Mouse (Mus musculus) embryo, embryonic 11 days (tissue): ENCODE results near the gene Atp2b2.
A peak's percentile ranks its signal among the peaks of the same experiment; 100 is the strongest.

Experiments
- DNase-seq: peaks from one replicate; pipeline ENCODE4 v3.0.0-alpha.2; 2015

Gene Atp2b2

DNA sequence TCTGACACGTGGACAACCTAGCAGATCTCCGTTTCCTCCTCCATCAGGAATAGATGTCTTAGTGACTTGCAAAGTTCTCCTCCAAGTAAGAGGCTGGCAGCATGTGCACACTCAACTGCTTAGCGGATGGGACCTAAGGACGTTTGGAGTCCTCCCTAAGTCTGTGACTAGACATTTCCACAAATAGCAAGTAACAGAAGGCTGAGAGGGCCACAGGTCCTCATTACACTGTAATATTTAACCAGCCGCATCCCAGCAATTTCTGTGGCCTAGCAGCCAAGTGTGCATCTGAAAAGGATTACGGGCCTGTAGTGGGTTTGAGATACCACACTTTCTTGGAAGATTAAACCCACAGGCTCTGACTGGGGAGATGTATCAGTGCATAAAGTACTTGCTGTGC lies 30.4 kb downstream of the Atp2b2 start:
- no peak for DNase-seq

DNA sequence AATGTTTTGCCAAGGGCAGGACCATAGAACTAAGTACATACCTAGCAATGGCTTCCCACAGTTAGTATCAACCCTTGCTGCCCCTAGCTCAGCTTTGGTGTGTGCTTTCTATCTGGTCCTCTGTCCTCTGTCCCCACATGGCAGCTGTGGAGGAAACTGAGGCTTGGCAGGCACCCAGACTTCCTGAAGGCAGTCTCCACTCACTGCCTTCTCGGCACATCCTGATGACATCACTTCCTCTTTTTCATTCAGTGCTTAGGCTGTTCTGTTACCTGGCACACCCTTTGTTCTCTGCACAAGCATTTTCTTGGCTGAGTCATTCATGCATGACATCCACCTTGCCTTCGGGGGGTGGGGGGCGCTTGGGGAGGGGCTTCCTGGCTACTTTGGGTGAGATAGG lies 38.6 kb downstream of the Atp2b2 start:
- DNase-seq, result no peak

DNA sequence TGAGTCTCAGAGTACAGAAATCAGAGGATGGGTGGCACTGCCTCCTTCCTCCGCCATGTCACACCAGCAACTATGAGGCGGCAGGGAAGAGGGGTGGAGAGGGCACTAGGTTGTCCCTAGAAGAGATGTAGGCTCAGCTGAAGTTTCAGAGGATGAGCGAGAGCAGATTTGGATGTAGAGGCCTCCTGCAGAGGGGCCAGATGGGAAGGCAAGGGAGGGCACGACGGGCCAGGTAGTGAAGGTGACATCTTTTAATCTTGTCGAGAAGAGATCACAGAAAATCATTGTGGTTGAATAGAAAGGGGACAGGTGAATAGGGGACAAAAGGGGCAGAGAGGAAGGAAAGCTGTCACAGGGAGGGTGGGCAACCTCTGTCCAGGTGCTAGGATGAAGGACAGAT lies 41.5 kb downstream of the Atp2b2 start:
- no peak for DNase-seq

GRCm38 (mm10) chr6:114000304-114000703 lies 42.1 kb downstream of the Atp2b2 start:
- DNase-seq, result no peak

DNA sequence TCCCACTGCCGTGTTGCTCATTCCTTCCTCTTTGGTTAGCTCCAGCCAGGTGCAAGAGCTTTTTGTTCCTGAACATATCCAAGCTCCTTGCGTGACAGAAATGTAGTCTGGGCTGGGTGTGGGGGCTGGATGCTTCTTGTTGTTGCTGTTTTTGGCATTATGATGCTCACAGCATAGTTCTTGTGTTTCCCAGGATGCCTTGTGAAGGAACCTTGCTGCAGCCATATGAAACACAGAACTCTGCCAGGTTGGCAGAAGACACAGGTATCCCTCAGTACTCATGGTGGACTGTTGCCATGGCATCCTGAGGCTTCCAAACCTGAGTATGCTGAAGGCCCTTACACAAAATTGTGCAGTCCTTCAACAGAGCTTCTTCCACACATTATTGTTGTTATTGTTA lies 44.0 kb downstream of the Atp2b2 start:
- no peak for DNase-seq

DNA sequence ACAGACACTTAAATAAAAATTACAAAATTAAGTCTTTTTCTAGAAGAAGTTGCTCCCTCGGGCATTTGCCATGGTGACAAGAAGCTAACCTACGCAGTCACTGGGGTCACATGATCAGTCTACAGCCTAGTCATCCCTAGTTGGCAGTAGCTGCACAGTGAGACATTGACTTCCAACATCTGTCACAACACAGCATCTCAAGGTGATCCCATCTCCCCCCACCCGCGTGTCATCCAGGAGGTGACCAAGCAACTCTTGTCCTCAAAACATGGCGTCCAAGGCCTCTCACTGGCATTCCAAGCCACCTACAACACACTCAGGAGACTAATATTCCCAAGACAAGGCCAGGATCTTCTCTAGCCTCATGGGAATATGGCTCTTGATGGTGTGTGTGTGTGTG lies 48.2 kb downstream of the Atp2b2 start:
- DNase-seq, result no peak

DNA sequence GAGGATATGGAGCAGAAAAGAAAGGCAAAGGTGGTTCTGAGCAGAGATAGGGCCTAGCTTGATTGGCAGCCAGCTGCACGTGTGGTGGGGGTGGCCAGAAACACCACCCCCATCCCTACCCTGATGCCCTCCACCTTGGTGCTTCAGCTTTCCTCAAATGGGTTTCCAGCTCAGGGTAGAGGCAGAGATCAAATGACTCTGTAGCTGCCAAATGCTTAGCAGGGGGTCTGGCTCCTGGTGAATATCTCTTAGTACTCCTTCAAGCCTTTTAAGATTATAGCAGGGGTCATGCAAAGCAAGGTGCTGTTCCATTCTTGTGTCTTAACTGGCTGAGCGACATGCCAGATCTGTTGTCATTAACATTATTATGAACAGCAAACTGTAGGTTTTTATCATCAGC lies 50.3 kb downstream of the Atp2b2 start:
- DNase-seq, result no peak

- no peak for DNase-seq
These were observed 50.9 kb downstream of the Atp2b2 start for GRCm38 (mm10) chr6:113991482-113991881.

DNA sequence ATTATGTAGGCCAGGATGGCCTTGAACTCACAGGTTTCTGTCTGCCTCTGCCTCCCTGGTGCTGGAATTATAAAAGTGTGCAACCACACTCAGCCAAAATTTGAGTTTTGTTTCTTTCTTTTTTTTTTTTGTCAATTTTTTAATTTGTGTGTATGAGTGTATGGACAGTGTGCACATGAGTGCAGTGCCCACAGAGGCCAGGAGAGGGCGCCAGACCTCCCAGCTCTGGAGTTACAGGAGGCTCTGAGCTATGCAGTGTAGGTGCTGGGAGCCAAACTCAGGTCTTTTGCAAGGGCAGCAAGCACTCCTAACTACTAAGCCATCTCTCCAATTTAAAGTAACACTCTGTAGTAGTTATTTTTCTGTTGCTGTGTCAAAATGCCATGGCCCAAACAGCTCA lies 52.4 kb downstream of the Atp2b2 start:
- DNase-seq, result no peak

DNA sequence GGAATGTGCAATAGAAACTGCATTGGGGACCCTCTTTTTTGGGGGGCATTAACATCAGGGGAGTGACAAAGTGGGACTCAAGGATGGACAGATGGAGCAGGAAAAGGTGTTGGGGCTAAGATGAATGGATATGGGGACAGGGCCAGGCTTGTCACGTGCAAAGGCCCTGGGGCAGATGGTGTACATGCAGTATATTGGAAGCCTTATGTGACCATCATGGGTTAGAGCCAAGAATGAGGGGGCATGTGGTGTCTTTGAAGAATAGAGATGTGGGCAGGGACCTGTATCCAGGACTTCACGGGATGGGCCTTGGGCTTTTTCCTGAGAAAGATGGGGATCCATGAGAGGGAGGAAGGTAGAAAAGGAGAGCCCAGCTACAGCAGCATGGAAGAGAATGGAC lies 53.9 kb downstream of the Atp2b2 start:
- no peak for DNase-seq

- DNase-seq, result no peak
These were observed 55.7 kb downstream of the Atp2b2 start for GRCm38 (mm10) chr6:113986671-113987070.

GRCm38 (mm10) chr6:113978673-113979072 lies 63.7 kb downstream of the Atp2b2 start:
- no peak for DNase-seq

- DNase-seq, result no peak
These were observed 64.2 kb downstream of the Atp2b2 start for GRCm38 (mm10) chr6:113978091-113978650.

GRCm38 (mm10) chr6:113970900-113971299 lies 71.5 kb downstream of the Atp2b2 start:
- DNase-seq, result no peak

DNA sequence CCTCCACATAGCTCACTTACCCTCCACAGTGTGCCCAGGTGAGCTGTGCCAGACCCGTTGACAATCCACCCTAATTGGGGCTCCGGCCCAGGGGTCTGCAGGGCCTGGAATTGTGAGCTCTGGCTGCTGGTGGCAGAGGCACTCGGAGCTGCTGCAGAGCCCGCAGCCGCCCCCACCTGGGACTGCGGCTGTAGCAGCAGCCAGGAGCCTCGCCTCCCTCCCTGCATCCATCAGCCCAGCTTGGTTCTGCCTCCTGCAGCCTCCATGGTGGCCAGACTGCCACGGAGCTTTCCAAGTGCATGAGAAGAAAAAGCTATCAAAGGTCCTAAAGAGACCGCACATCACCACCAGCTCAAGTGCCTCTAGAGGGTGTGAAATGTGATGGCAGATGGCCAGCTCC lies 71.9 kb downstream of the Atp2b2 start:
- DNase-seq, result no peak

DNA sequence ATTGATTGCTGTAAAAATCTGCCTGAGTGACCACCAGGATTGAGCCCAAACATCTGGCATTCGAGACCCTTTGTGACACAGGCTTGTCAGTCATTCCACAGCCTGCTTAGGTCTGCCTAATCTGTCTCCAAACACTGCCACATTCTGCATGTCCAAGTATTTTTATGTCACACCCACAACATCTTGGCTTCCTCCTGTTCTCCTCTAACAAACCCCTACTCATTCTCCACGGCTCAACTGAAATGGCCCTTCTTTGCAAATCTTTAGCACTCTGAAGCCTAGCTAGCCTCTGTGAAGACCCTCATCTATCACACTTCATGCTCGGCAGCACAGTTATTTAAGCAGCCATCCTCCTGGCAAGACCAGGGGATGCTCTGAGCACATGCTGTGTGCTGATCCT lies 72.7 kb downstream of the Atp2b2 start:
- no peak for DNase-seq

- DNase-seq, result peak; percentile 81
These were observed 79.6 kb downstream of the Atp2b2 start for GRCm38 (mm10) chr6:113962811-113963210.

- DNase-seq, result no peak
These were observed 80.8 kb downstream of the Atp2b2 start for GRCm38 (mm10) chr6:113961658-113962057.

DNA sequence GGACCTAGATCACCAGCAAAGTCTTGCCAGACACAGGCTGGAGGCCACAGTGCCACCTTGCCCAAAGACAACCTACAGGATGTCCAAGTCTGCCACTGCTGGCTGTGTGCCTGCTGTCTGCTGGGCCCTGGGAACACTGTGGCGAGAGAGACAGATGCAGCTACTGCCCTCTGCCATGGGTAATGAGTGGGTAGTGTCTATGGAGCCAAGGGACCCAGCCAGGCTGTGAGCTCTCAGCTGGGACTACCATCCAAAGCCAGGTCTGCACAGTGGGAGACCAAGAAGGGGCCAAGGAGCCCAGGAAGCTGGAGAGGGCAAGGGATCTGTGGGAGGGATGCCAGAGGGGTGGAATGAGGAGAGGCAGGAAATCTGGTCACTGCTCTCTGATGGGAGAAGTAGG lies 83.1 kb downstream of the Atp2b2 start:
- no peak for DNase-seq

DNA sequence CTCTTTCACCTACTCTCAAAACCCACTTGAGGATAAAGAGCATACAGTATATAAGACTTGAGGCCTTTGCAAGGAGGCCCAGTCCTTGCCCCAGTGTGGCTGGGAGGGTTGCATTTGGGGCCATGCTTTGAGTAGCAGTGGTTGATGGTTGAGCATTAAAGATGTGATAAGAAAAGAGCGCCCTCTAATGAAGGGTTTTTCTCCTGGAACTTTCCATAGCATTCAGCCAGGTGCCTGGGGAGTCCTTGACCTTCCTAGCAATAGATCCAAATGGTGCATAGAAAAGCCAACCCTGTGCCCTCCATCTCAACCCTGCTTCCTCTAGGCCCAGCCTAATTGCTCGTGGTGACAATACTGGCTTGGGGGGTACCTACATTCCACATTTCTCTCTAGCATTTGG lies 83.7 kb downstream of the Atp2b2 start:
- no peak for DNase-seq

DNA sequence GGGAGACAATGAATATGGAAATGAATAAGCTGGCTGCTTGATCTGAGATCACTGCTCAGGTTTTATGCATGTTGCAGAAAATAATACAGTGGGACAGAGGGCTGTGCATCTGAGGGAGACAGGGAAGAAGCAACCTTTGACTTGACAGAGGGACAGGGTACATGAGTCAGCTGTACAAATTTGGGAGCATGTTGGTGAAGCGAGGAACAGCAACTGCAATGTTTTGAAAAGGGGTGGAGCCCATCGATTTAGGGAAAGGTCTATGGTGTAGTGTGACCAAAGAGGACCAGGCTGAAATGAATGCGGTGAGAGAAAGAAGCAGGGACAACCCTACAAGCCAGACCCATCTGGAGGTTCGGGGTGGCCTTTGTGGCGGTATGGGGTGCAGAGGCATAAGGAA lies 84.4 kb downstream of the Atp2b2 start:
- no peak for DNase-seq

GRCm38 (mm10) chr6:113957232-113957940 lies 85.0 kb downstream of the Atp2b2 start:
- DNase-seq, result no peak

DNA sequence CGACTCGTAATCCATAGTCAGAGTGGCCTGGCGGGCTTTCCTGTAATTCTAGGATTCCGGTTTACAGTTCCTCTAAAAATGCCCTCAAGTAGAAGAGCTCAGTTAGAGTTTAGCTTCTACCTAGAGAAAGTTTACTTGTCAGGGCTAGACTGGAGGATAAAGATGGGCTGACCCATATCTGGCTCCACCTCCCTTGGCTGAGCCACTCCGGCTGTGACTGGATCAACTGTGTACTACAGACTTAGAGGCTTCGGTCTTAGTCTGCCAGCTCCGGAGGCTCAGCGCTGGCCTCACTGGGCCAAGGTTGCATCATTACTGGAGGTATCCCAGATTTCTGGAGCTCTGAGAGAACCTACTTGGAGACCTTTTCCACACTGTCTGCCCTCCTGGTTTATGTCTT lies 94.9 kb downstream of the Atp2b2 start:
- no peak for DNase-seq

- DNase-seq, result no peak
These were observed 100.1 kb downstream of the Atp2b2 start for GRCm38 (mm10) chr6:113942355-113942754.

DNA sequence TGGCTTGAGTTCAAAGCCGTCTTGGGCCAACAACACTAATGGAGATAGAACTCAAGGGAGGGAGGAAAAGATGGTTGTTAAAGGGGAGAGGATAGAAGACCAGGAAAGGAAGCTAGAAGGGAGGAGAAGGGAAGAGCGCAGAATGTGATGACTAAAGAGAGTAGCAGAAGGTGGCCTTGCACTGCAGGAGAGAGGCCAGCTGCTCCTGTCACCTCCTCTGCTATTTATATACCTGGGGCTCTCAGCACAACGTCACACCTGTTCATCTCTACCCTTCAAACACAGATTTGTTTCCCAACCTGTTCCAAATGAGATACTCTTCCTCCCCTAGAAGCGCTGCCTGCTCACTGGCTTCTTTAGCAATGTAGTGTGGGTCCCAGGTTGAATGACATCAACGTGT lies 101.1 kb downstream of the Atp2b2 start:
- no peak for DNase-seq
